Mouse (Mus musculus): ENCODE data around the gene Slc7a6. TPM values are rescaled to one million over a fixed set of nuclear protein-coding genes. Genes with fewer than 3 reads are reported as not detected.

Slc7a6 gene
- total RNA-seq (2021), result 10 to 100 TPM; 23.2 to 26.2 TPM
- long read RNA-seq, partial matches to known transcripts, result 2 of 4 reads
- long read RNA-seq, other reads (novel, unspliced or antisense), result 2 of 4 reads

- peak; percentile 85 to 90 for DNase-seq (ENCODE audit: low spot score in 2 of 2)
These were observed at the start of gene Slc7a6 for GRCm38 (mm10) chr8:106168356-106169016. TSS of gene Slc7a6 (plus strand) at chr8:106168857.

GRCm38 (mm10) chr8:106123443-106123842 lies 45.2 kb upstream of the Slc7a6 start:
- DNase-seq (ENCODE audit: low spot score in 2 of 2), result no peak

- no peak for DNase-seq (ENCODE audit: low spot score in 2 of 2)
These were observed 42.6 kb upstream of the Slc7a6 start for GRCm38 (mm10) chr8:106126055-106126454.

- DNase-seq (ENCODE audit: low spot score in 2 of 2), result no peak
These were observed 41.6 kb upstream of the Slc7a6 start for GRCm38 (mm10) chr8:106127054-106127453.

GRCm38 (mm10) chr8:106127882-106128410 lies 40.7 kb upstream of the Slc7a6 start:
- DNase-seq (ENCODE audit: low spot score in 2 of 2), result no peak

- DNase-seq (ENCODE audit: low spot score in 2 of 2), result no peak
These were observed 39.3 kb upstream of the Slc7a6 start for GRCm38 (mm10) chr8:106129232-106129930.

- DNase-seq (ENCODE audit: low spot score in 2 of 2), result no peak
These were observed 38.7 kb upstream of the Slc7a6 start for GRCm38 (mm10) chr8:106129997-106130396.

- DNase-seq (ENCODE audit: low spot score in 2 of 2), result no peak
These were observed 38.2 kb upstream of the Slc7a6 start for GRCm38 (mm10) chr8:106130505-106130904.

- no peak for DNase-seq (ENCODE audit: low spot score in 2 of 2)
These were observed 37.6 kb upstream of the Slc7a6 start for GRCm38 (mm10) chr8:106131021-106131420.

GRCm38 (mm10) chr8:106131488-106132222 lies 37.0 kb upstream of the Slc7a6 start:
- DNase-seq (ENCODE audit: low spot score in 2 of 2), result no peak

GRCm38 (mm10) chr8:106132356-106132755 lies 36.3 kb upstream of the Slc7a6 start:
- no peak for DNase-seq (ENCODE audit: low spot score in 2 of 2)

- no peak for DNase-seq (ENCODE audit: low spot score in 2 of 2)
These were observed 35.1 kb upstream of the Slc7a6 start for GRCm38 (mm10) chr8:106133526-106133925.

- no peak for DNase-seq (ENCODE audit: low spot score in 2 of 2)
These were observed 34.7 kb upstream of the Slc7a6 start for GRCm38 (mm10) chr8:106133946-106134345.

- DNase-seq (ENCODE audit: low spot score in 2 of 2), result no peak
These were observed 33.7 kb upstream of the Slc7a6 start for GRCm38 (mm10) chr8:106134751-106135571.

GRCm38 (mm10) chr8:106135672-106136071 lies 33.0 kb upstream of the Slc7a6 start:
- no peak for DNase-seq (ENCODE audit: low spot score in 2 of 2)

- DNase-seq (ENCODE audit: low spot score in 2 of 2), result no peak
These were observed 32.2 kb upstream of the Slc7a6 start, which contains the start of gene Esrp2 for GRCm38 (mm10) chr8:106136156-106137130. TSS of gene Esrp2 (minus strand) at chr8:106136974.

GRCm38 (mm10) chr8:106137218-106137905 lies 31.3 kb upstream of the Slc7a6 start:
- DNase-seq (ENCODE audit: low spot score in 2 of 2), result no peak

- no peak for DNase-seq (ENCODE audit: low spot score in 2 of 2)
These were observed 30.7 kb upstream of the Slc7a6 start for GRCm38 (mm10) chr8:106137906-106138477.

GRCm38 (mm10) chr8:106138616-106139015 lies 30.0 kb upstream of the Slc7a6 start:
- DNase-seq (ENCODE audit: low spot score in 2 of 2), result no peak
